Comparison of ENCODE assay signal across 11 mouse cellular contexts in the genomic region with DNA sequence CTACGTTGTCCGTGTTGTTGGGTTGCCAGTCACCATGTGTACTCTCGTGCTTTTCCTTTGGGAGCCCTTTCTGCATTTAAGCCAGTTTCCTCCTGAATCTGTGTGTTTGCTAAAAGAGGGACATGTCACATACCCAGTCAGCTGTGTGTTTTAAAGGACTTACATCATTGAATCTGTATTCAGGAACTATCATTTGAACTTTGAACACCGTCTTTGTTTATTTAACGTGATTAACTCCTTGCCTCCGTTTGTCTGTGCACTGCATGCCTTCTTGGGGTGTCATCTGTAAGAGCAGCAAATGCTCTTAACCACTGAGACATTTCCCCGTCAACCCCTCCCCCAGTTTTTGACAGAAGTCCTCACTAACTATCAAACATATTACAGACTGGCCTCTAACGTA.
"Had no signal": no experiment of that assay in that cellular context is flagged by ENCODE, and none has a peak within 500 bp of the region (broad histone marks: within the 10 kb centered on the region; RNA-seq: fewer than 3 reads in every experiment).

No protein-coding gene starts in this region.

- H3K9me3 ChIP-seq: kidney, embryonic 15.5 days; limb, embryonic 10.5 days; liver, embryonic 15.5 days; midbrain, embryonic 13.5 days had no signal

- H3K4me1 ChIP-seq: kidney, embryonic 15.5 days; limb, embryonic 10.5 days; liver, embryonic 15.5 days; midbrain, embryonic 13.5 days had no signal

- H3K9ac ChIP-seq: kidney, embryonic 15.5 days; liver, embryonic 15.5 days; midbrain, embryonic 13.5 days had no signal

- DNase-seq: kidney, postnatal 14 days; lung, adult 2 months; lung, postnatal 36 days; thymus, adult 18-20 months; thymus, postnatal 25 days had no signal

- H3K36me3 ChIP-seq: kidney, embryonic 15.5 days; limb, embryonic 10.5 days; liver, embryonic 15.5 days; midbrain, embryonic 13.5 days had no signal

- H3K4me2 ChIP-seq: kidney, embryonic 15.5 days; liver, embryonic 11.5 days; liver, embryonic 15.5 days; midbrain, embryonic 13.5 days had no signal

- H3K27ac ChIP-seq: kidney, embryonic 15.5 days; left cerebral cortex, adult 2 months; limb, embryonic 10.5 days; liver, embryonic 15.5 days; midbrain, embryonic 13.5 days had no signal

- H3K27me3 ChIP-seq: kidney, embryonic 15.5 days; liver, embryonic 15.5 days; midbrain, embryonic 13.5 days had no signal

- ATAC-seq: midbrain, embryonic 13.5 days had no signal

- H3K4me3 ChIP-seq: kidney, embryonic 15.5 days; left cerebral cortex, adult 2 months; limb, embryonic 10.5 days; liver, embryonic 15.5 days; midbrain, embryonic 13.5 days had no signal
